30 mouse cellular contexts compared by ENCODE assay signal in genomic region chr15:43373072-43373471, GRCm38 (mm10).
"Had no signal": no experiment of that assay in that cellular context is flagged by ENCODE, and none has a peak within 500 bp of the region (broad histone marks: within the 10 kb centered on the region; RNA-seq: fewer than 3 reads in every experiment).

No protein-coding gene starts in this region.

- DNase-seq: left cerebral cortex, postnatal 4 days; liver; liver, embryonic 13.5 days; liver, postnatal 0 days; lung, adult 18-20 months; lung, adult 2 months; lung, embryonic 14.5 days; lung, postnatal 10 days; lung, postnatal 14 days; lung, postnatal 36 days; lung, postnatal 4 days had no signal

- H3K4me1 ChIP-seq: limb, embryonic 10.5 days; limb, embryonic 12.5 days; limb, embryonic 13.5 days; limb, embryonic 15.5 days; liver, embryonic 12.5 days; liver, embryonic 13.5 days; liver, embryonic 15.5 days; lung, embryonic 15.5 days; megakaryocyte, embryonic 14.5 days; midbrain, embryonic 10.5 days; midbrain, embryonic 13.5 days; neural tube, embryonic 12.5 days; neural tube, embryonic 13.5 days had no signal

- H3K4me3 ChIP-seq: left cerebral cortex, adult 2 months; limb, embryonic 10.5 days; limb, embryonic 12.5 days; limb, embryonic 13.5 days; limb, embryonic 15.5 days; liver, embryonic 12.5 days; liver, embryonic 13.5 days; liver, embryonic 15.5 days; lung, embryonic 15.5 days; megakaryocyte, embryonic 14.5 days; midbrain, embryonic 10.5 days; midbrain, embryonic 13.5 days; myocyte; neural tube, embryonic 12.5 days; neural tube, embryonic 13.5 days had no signal

- H3K27ac ChIP-seq: left cerebral cortex, adult 2 months; limb, embryonic 10.5 days; limb, embryonic 12.5 days; limb, embryonic 13.5 days; limb, embryonic 15.5 days; liver, embryonic 12.5 days; liver, embryonic 13.5 days; liver, embryonic 14.5 days; liver, embryonic 15.5 days; lung, embryonic 15.5 days; macrophage; midbrain, embryonic 10.5 days; midbrain, embryonic 13.5 days; neural tube, embryonic 12.5 days; neural tube, embryonic 13.5 days had no signal

- H3K9ac ChIP-seq: limb, embryonic 12.5 days; limb, embryonic 13.5 days; limb, embryonic 15.5 days; liver, embryonic 12.5 days; liver, embryonic 13.5 days; liver, embryonic 14.5 days; liver, embryonic 15.5 days; liver, postnatal 0 days; lung, embryonic 14.5 days; lung, embryonic 15.5 days; midbrain, embryonic 13.5 days; neural tube, embryonic 12.5 days; neural tube, embryonic 13.5 days had no signal

- H3K4me2 ChIP-seq: limb, embryonic 12.5 days; limb, embryonic 13.5 days; limb, embryonic 15.5 days; liver, embryonic 11.5 days; liver, embryonic 12.5 days; liver, embryonic 13.5 days; liver, embryonic 15.5 days; lung, embryonic 14.5 days; lung, embryonic 15.5 days; midbrain, embryonic 13.5 days; neural tube, embryonic 12.5 days; neural tube, embryonic 13.5 days had no signal

- H3K9me3 ChIP-seq: limb, embryonic 10.5 days; limb, embryonic 12.5 days; limb, embryonic 13.5 days; limb, embryonic 15.5 days; liver, embryonic 12.5 days; liver, embryonic 13.5 days; liver, embryonic 15.5 days; lung, embryonic 15.5 days; midbrain, embryonic 10.5 days; midbrain, embryonic 13.5 days; neural tube, embryonic 12.5 days; neural tube, embryonic 13.5 days had no signal

- H3K36me3 ChIP-seq: limb, embryonic 10.5 days; limb, embryonic 12.5 days; limb, embryonic 13.5 days; limb, embryonic 15.5 days; liver, embryonic 12.5 days; liver, embryonic 13.5 days; liver, embryonic 15.5 days; lung, embryonic 15.5 days; midbrain, embryonic 10.5 days; midbrain, embryonic 13.5 days; neural tube, embryonic 12.5 days; neural tube, embryonic 13.5 days had no signal

- H3K27me3 ChIP-seq: limb, embryonic 12.5 days; limb, embryonic 13.5 days; limb, embryonic 15.5 days; liver, embryonic 12.5 days; liver, embryonic 13.5 days; liver, embryonic 15.5 days; lung, embryonic 15.5 days; megakaryocyte, embryonic 14.5 days; midbrain, embryonic 13.5 days; neural tube, embryonic 12.5 days; neural tube, embryonic 13.5 days had no signal

- ATAC-seq: liver, embryonic 12.5 days; liver, postnatal 0 days; lung, postnatal 0 days; midbrain, embryonic 13.5 days; midbrain, embryonic 16.5 days had no signal
